Mouse (Mus musculus): ENCODE results near the gene Cacna1d. TPM values are rescaled to one million over a fixed set of nuclear protein-coding genes. Genes with fewer than 3 reads are reported as not detected.

Gene Cacna1d
- total and polyA plus RNA-seq, 2 experiments from 2014 or later: 8.9 to 44.3 TPM

DNA sequence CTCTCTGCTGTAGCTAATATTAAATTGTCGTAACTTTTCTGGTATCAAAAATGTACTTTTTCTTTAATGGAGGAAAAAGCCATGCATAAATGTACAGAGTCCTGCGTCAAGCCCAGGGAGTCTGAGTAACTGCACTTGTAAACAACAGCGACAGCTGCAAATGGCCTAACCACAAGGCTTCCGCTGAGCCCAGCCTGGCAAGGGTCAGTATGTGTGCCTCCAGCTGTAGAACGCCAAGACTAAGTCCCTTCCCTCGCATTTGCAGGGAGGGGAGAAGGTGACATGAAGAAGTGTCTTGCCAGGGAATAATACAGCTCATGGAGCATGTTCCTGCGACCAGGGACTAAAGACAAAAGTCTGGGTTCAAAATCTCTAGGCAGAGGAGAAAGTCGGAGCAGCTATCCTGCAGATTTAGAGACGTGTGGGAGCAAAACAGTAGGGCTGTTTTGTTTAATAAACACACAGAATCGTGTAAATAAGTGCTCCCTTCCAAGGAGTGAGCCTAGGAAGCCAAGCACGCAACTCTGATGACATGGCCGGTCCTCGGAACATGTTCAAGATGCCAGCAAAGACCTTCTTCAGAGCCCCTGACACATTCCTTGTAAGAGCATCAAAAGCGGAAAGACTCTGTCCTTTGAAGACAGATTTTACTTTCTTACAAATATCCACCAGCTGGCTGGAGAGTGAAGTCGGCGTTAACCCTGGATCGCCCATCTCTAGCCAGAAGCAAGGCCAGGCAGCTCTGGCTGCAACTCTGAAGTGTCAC lies 160.7 kb downstream of the Cacna1d start:
- 76% methylated on average over 17 of the region's 17 CpGs for WGBS
- H3K4me2 ChIP-seq (ENCODE audit: low read depth, low read length, poor library complexity, severe bottlenecking): no peak overlapping the region
- no peak for TF ChIP-seq CTCF (IDR thresholded peaks at IDR 0.05)
- ATAC-seq (ENCODE audit: low FRiP score) (no peak), DNase-seq (ENCODE audit: low spot score) (no peak)
- no peak overlapping the region for H3K27ac ChIP-seq (ENCODE audit: low read depth, low read length)
- no peak overlapping the region for H3K9ac ChIP-seq (replicated peaks; ENCODE audit: low read length, poor library complexity, severe bottlenecking)
- H3K36me3 ChIP-seq (ENCODE audit: insufficient read depth, low read length): no peaks in the 10 kb centered on the region
- no peaks in the 10 kb centered on the region for H3K9me3 ChIP-seq (ENCODE audit: low read length)
- no peak overlapping the region for H3K4me3 ChIP-seq (ENCODE audit: low read depth, low read length)
- H3K4me1 ChIP-seq (ENCODE audit: insufficient read depth, low read length): no peaks in the 10 kb centered on the region
- no peaks in the 10 kb centered on the region for H3K27me3 ChIP-seq (ENCODE audit: insufficient read depth, low read length)

DNA sequence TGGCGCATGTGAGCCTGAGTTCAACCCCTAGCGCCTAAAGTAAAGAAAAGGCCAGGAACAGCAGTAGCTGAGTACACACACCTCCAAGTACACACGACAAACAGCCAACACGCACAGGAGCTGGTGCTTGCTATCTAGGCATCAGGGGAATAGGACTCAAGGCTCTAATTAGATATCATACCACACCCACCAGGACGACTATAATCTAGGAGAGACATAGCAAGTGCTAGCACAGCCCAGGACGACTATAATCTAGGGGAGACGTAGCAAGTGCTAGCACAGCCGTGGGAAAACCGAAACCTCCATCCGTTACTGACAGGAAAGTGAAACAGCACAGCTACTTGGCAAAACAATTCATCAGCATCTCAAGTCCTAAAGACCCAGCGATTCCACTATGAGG lies 162.1 kb downstream of the Cacna1d start:
- no peak overlapping the region for H3K9ac ChIP-seq (replicated peaks; ENCODE audit: low read length, poor library complexity, severe bottlenecking)
- H3K27ac ChIP-seq (ENCODE audit: low read depth, low read length): no peak overlapping the region
- H3K27me3 ChIP-seq (ENCODE audit: insufficient read depth, low read length): no peaks in the 10 kb centered on the region
- H3K4me2 ChIP-seq (ENCODE audit: low read depth, low read length, poor library complexity, severe bottlenecking): no peak overlapping the region
- H3K4me3 ChIP-seq (ENCODE audit: low read depth, low read length): no peak overlapping the region
- 88% methylated on average over 11 of the region's 11 CpGs for WGBS
- ATAC-seq (ENCODE audit: low FRiP score) (no peak), DNase-seq (ENCODE audit: low spot score) (no peak)
- no peaks in the 10 kb centered on the region for H3K9me3 ChIP-seq (ENCODE audit: low read length)
- H3K4me1 ChIP-seq (ENCODE audit: insufficient read depth, low read length): no peaks in the 10 kb centered on the region
- no peak for TF ChIP-seq CTCF (IDR thresholded peaks at IDR 0.05)
- no peaks in the 10 kb centered on the region for H3K36me3 ChIP-seq (ENCODE audit: insufficient read depth, low read length)

DNA sequence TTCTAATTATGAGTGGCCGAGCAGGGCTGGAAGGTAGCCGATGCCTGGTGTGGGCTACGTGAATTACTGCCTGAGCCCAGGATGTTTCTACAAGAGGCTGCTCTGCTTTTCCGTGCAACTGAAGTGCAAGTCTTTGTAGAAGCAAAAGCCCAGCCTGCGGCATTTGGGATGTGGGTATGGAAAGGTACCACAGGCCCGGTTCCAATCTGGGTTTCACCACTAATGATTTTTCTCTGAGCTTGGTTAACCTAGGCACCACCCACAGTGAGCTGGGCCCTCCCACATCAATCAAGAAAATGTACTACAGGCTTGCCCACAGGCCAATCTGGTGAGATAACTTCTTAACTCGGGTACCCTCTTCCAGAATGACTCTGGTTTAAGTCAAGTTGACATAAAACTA lies 163.8 kb downstream of the Cacna1d start:
- no peak overlapping the region for H3K27ac ChIP-seq (ENCODE audit: low read depth, low read length)
- no peak overlapping the region for H3K4me3 ChIP-seq (ENCODE audit: low read depth, low read length)
- no peak for DNase-seq (ENCODE audit: low spot score)
- no peaks in the 10 kb centered on the region for H3K27me3 ChIP-seq (ENCODE audit: insufficient read depth, low read length)
- TF ChIP-seq CTCF (IDR thresholded peaks at IDR 0.05): no peak
- no peaks in the 10 kb centered on the region for H3K9me3 ChIP-seq (ENCODE audit: low read length)
- H3K36me3 ChIP-seq (ENCODE audit: insufficient read depth, low read length): no peaks in the 10 kb centered on the region
- no peak for ATAC-seq (ENCODE audit: low FRiP score)
- H3K9ac ChIP-seq (replicated peaks; ENCODE audit: low read length, poor library complexity, severe bottlenecking): no peak overlapping the region
- no peak overlapping the region for H3K4me2 ChIP-seq (ENCODE audit: low read depth, low read length, poor library complexity, severe bottlenecking)
- H3K4me1 ChIP-seq (ENCODE audit: insufficient read depth, low read length): no peaks in the 10 kb centered on the region
- WGBS: 67% methylated on average over 7 of the region's 7 CpGs

DNA sequence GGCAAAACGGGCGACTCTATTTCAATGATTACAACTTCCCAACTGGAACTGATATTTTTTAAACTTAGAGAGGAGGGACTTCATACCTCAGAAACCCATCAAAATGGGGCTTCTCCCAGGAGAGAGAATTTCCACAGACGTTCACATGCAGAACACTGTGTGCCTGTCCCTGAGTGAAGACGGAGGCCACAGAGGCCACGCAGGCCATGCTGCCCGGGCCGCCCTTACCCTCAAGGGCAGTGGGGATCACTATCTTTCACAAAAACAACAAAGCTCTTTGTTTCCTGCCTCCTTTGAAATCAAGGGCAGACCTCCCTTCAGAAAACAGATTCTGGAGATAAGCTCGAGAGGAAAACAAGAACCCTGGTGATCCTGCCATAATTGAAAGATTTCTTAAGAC lies 164.2 kb downstream of the Cacna1d start:
- no peaks in the 10 kb centered on the region for H3K4me1 ChIP-seq (ENCODE audit: insufficient read depth, low read length)
- no peak overlapping the region for H3K4me3 ChIP-seq (ENCODE audit: low read depth, low read length)
- ATAC-seq (ENCODE audit: low FRiP score) (no peak), DNase-seq (ENCODE audit: low spot score) (no peak)
- no peak overlapping the region for H3K9ac ChIP-seq (replicated peaks; ENCODE audit: low read length, poor library complexity, severe bottlenecking)
- H3K27me3 ChIP-seq (ENCODE audit: insufficient read depth, low read length): no peaks in the 10 kb centered on the region
- WGBS: 41% methylated on average over 8 of the region's 8 CpGs
- TF ChIP-seq CTCF (IDR thresholded peaks at IDR 0.05): no peak
- no peak overlapping the region for H3K27ac ChIP-seq (ENCODE audit: low read depth, low read length)
- H3K9me3 ChIP-seq (ENCODE audit: low read length): no peaks in the 10 kb centered on the region
- no peak overlapping the region for H3K4me2 ChIP-seq (ENCODE audit: low read depth, low read length, poor library complexity, severe bottlenecking)
- H3K36me3 ChIP-seq (ENCODE audit: insufficient read depth, low read length): no peaks in the 10 kb centered on the region

DNA sequence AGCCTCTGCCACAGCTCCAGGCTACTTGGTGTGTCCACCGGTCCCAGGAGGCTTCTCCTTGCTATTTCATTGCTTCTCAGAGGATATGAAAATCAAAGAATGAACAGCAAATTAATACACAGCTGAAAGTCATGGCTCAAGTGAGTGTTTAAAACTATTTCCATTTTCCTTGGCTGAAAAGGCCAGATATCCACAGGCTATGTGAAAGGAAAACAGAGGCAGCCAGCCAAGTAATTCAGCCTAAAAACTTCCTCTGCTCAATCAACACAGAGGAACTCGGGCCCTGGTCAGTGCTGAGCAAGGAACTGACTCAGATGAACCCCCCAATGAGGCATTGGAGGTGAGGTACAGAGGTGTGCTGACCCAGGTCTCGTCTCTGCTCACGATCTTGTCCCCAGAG lies 165.0 kb downstream of the Cacna1d start:
- no peak for TF ChIP-seq CTCF (IDR thresholded peaks at IDR 0.05)
- 76% methylated on average over 4 of the region's 4 CpGs for WGBS
- H3K9ac ChIP-seq (replicated peaks; ENCODE audit: low read length, poor library complexity, severe bottlenecking): no peak overlapping the region

DNA sequence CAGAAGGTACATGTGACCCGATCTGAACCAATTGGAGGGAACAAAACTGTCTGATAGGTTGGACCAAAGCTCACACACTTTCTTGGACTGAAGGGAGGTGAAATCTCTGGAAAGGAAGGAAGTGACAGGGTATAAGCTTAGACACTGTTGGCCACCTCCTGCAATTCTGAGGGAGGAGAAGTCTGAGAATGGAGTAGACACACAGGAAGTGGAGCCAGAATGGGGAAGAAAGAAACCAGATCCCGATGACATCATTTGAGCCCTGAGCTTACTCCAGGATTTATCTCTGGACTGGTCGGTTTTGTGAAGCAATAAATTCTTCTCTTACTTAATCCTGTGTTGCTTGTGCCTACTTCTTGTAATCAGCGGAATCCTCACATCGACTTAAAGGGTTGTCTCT lies 166.3 kb downstream of the Cacna1d start:
- H3K4me2 ChIP-seq (ENCODE audit: low read depth, low read length, poor library complexity, severe bottlenecking): no peak overlapping the region
- no peaks in the 10 kb centered on the region for H3K27me3 ChIP-seq (ENCODE audit: insufficient read depth, low read length)

More for the DNA sequence above, 165.0 kb downstream of the Cacna1d start:
- Histone ChIP-seq H3K4me1 (ENCODE audit: insufficient read depth, low read length) (no peaks in the 10 kb centered on the region), H3K9me3 (ENCODE audit: low read length) (no peaks in the 10 kb centered on the region), H3K27me3 (ENCODE audit: insufficient read depth, low read length) (no peaks in the 10 kb centered on the region), H3K36me3 (ENCODE audit: insufficient read depth, low read length) (no peaks in the 10 kb centered on the region), H3K4me2 (ENCODE audit: low read depth, low read length, poor library complexity, severe bottlenecking) (no peak overlapping the region), H3K27ac (ENCODE audit: low read depth, low read length) (no peak overlapping the region), H3K4me3 (ENCODE audit: low read depth, low read length) (no peak overlapping the region)
- ATAC-seq (ENCODE audit: low FRiP score) (no peak), DNase-seq (ENCODE audit: low spot score) (no peak)

More for the DNA sequence above, 166.3 kb downstream of the Cacna1d start:
- H3K9ac ChIP-seq (replicated peaks; ENCODE audit: low read length, poor library complexity, severe bottlenecking): no peak overlapping the region
- no peaks in the 10 kb centered on the region for H3K4me1 ChIP-seq (ENCODE audit: insufficient read depth, low read length)
- 93% methylated on average over 5 of the region's 5 CpGs for WGBS
- no peak overlapping the region for H3K4me3 ChIP-seq (ENCODE audit: low read depth, low read length)
- H3K36me3 ChIP-seq (ENCODE audit: insufficient read depth, low read length): no peaks in the 10 kb centered on the region
- ATAC-seq (ENCODE audit: low FRiP score) (no peak), DNase-seq (ENCODE audit: low spot score) (no peak)
- no peaks in the 10 kb centered on the region for H3K9me3 ChIP-seq (ENCODE audit: low read length)
- no peak for TF ChIP-seq CTCF (IDR thresholded peaks at IDR 0.05)
- no peak overlapping the region for H3K27ac ChIP-seq (ENCODE audit: low read depth, low read length)

All from midbrain, postnatal 0 days (tissue).